Mouse (Mus musculus): ENCODE results near the gene Aup1.

Gene Aup1

GRCm38 (mm10) chr6:83069488-83070246 lies 15.3 kb downstream of the Aup1 start:
- no peak for DNase-seq (ENCODE audit: low spot score in 2 of 2)

- no peak for DNase-seq (ENCODE audit: low spot score in 2 of 2)
These were observed 15.8 kb downstream of the Aup1 start, which contains the start of gene Tlx2 for GRCm38 (mm10) chr6:83070247-83070310. Gene Tlx2, minus strand, starts transcription at chr6:83070293.

GRCm38 (mm10) chr6:83070311-83071219 lies 16.2 kb downstream of the Aup1 start:
- DNase-seq (ENCODE audit: low spot score in 2 of 2), result no peak

- DNase-seq (ENCODE audit: low spot score in 2 of 2), result no peak
These were observed 16.9 kb downstream of the Aup1 start for GRCm38 (mm10) chr6:83071220-83071619.

GRCm38 (mm10) chr6:83074979-83075378 lies 20.7 kb downstream of the Aup1 start:
- DNase-seq (ENCODE audit: low spot score in 2 of 2), result no peak

- no peak for DNase-seq (ENCODE audit: low spot score in 2 of 2)
These were observed 23.5 kb downstream of the Aup1 start, which contains the start of gene Pcgf1 for GRCm38 (mm10) chr6:83077630-83078323. Gene Pcgf1, plus strand, starts transcription at chr6:83077869.

- peak; percentile 99 to 100 for DNase-seq (ENCODE audit: low spot score in 2 of 2)
These were observed 24.1 kb downstream of the Aup1 start for GRCm38 (mm10) chr6:83078324-83078858.

GRCm38 (mm10) chr6:83080210-83080609 lies 25.9 kb downstream of the Aup1 start:
- no peak for DNase-seq (ENCODE audit: low spot score in 2 of 2)

GRCm38 (mm10) chr6:83083497-83083896 lies 29.2 kb downstream of the Aup1 start:
- DNase-seq (ENCODE audit: low spot score in 2 of 2), result no peak

GRCm38 (mm10) chr6:83084477-83084876 lies 30.2 kb downstream of the Aup1 start:
- DNase-seq (ENCODE audit: low spot score in 2 of 2), result no peak

GRCm38 (mm10) chr6:83086121-83087035 lies 32.1 kb downstream of the Aup1 start, which contains the start of gene Lbx2:
Gene Lbx2, plus strand, starts transcription at chr6:83086367.
- no peak for DNase-seq (ENCODE audit: low spot score in 2 of 2)

GRCm38 (mm10) chr6:83087205-83087925 lies 33.0 kb downstream of the Aup1 start:
- DNase-seq (ENCODE audit: low spot score in 2 of 2), result no peak

GRCm38 (mm10) chr6:83087926-83088260 lies 33.6 kb downstream of the Aup1 start:
- DNase-seq (ENCODE audit: low spot score in 2 of 2), result no peak

GRCm38 (mm10) chr6:83092416-83093127 lies 38.3 kb downstream of the Aup1 start:
- no peak for DNase-seq (ENCODE audit: low spot score in 2 of 2)

GRCm38 (mm10) chr6:83095968-83096367 lies 41.6 kb downstream of the Aup1 start:
- no peak for DNase-seq (ENCODE audit: low spot score in 2 of 2)

GRCm38 (mm10) chr6:83098411-83098810 lies 44.1 kb downstream of the Aup1 start:
- DNase-seq (ENCODE audit: low spot score in 2 of 2), result no peak

- DNase-seq (ENCODE audit: low spot score in 2 of 2), result peak; percentile 81 to 84
These were observed 47.0 kb downstream of the Aup1 start, which contains the start of the genes Ccdc142 and Gm42688 for GRCm38 (mm10) chr6:83101316-83101687. Gene Ccdc142, plus strand, starts transcription at chr6:83101601. Gene Gm42688, plus strand, starts transcription at chr6:83101617.

GRCm38 (mm10) chr6:83101688-83102556 lies 47.6 kb downstream of the Aup1 start:
- DNase-seq (ENCODE audit: low spot score in 2 of 2), result peak; percentile 52 to 67

- no peak for DNase-seq (ENCODE audit: low spot score in 2 of 2)
These were observed 48.9 kb downstream of the Aup1 start for GRCm38 (mm10) chr6:83103130-83103650.

Measured in spleen, postnatal 14 days (tissue).